8 mouse cellular contexts compared by ENCODE assay signal in genomic region chr3:18623831-18624304, GRCm38 (mm10).
DNase-seq lines count a peak whose midpoint lies in the region; ATAC-seq and TF ChIP-seq lines count a peak whose summit lies in the region.

No protein-coding gene starts in this region.

- WGBS in forebrain, embryonic 14.5 days = 2% methylated on average over 4 of the region's 4 CpGs
- 0% methylated on average over 4 of the region's 4 CpGs for WGBS in hindbrain, embryonic 10.5 days
- 3% methylated on average over 4 of the region's 4 CpGs for WGBS in lung, embryonic 15.5 days

- H3K9me3 ChIP-seq in ES-E14 (ENCODE audit: control insufficient read depth, insufficient read depth, low read depth, low read length) = no peaks in the 10 kb centered on the region
- no peaks in the 10 kb centered on the region for H3K9me3 ChIP-seq in forebrain, embryonic 14.5 days (replicated peaks; ENCODE audit: control insufficient read depth, low read length)
- no peaks in the 10 kb centered on the region for H3K9me3 ChIP-seq in hindbrain, embryonic 10.5 days
- H3K9me3 ChIP-seq in lung, embryonic 15.5 days = no peaks in the 10 kb centered on the region

- DNase-seq in ES-E14 (ENCODE audit: low read depth, low spot score) = peak; percentile 81
- peak; percentile 90 for DNase-seq in brain, embryonic 14.5 days (ENCODE audit: low read depth)
- peak; percentile 83 for DNase-seq in forebrain, embryonic 14.5 days (ENCODE audit: low spot score)
- peak; percentile 65 for DNase-seq in hindbrain, embryonic 10.5 days (ENCODE audit: low spot score)
- peak; percentile 46 to 72 for DNase-seq in layer of hippocampus, postnatal 10 days (ENCODE audit: low spot score in 2 of 2)

- no peaks in the 10 kb centered on the region for H3K36me3 ChIP-seq in ES-E14 (ENCODE audit: control insufficient read depth, insufficient read depth, low read length, poor library complexity, severe bottlenecking)
- no peaks in the 10 kb centered on the region for H3K36me3 ChIP-seq in forebrain, embryonic 14.5 days (ENCODE audit: control insufficient read depth, insufficient read depth, low read length)
- no peaks in the 10 kb centered on the region for H3K36me3 ChIP-seq in hindbrain, embryonic 10.5 days
- no peaks in the 10 kb centered on the region for H3K36me3 ChIP-seq in lung, embryonic 15.5 days

- H3K27me3 ChIP-seq in forebrain, embryonic 14.5 days (replicated peaks; ENCODE audit: control insufficient read depth, insufficient read depth, low read length) = no peaks in the 10 kb centered on the region
- 0 out of 2 replicates have a peak, but pooled peaks cover 3% of the 10 kb centered on the region for H3K27me3 ChIP-seq in hindbrain, embryonic 10.5 days (ENCODE audit: insufficient read depth, poor library complexity, severe bottlenecking)
- H3K27me3 ChIP-seq in lung, embryonic 15.5 days = no peaks in the 10 kb centered on the region

- TF ChIP-seq POLR2A in brain, embryonic 14.5 days (IDR thresholded peaks at IDR 0.05; ENCODE audit: borderline replicate concordance, extremely low read depth, insufficient read depth, insufficient read length, poor library complexity, severe bottlenecking) = no peak

- ATAC-seq in forebrain, embryonic 14.5 days = peak; percentile 59
- peak; percentile 89 for ATAC-seq in lung, embryonic 15.5 days (ENCODE audit: borderline replicate concordance, extremely low read depth, low FRiP score, low TSS enrichment)
- 0 out of 2 replicates have a peak, but pooled peaks have one; percentile 13 for ATAC-seq in neutrophil, adult 5-6 weeks (ENCODE audit: extremely low read depth, insufficient number of reproducible peaks, low FRiP score, poor library complexity, severe bottlenecking)
- ATAC-seq in activated CD4-positive, CD25-positive, alpha-beta regulatory T cell, adult 4 months = no peak

- peak overlapping the region; percentile 63 for H3K4me2 ChIP-seq in forebrain, embryonic 14.5 days (ENCODE audit: low read length)
- peak overlapping the region; percentile 49 for H3K4me2 ChIP-seq in lung, embryonic 15.5 days

- in situ Hi-C loops in ES-E14 (cut with MboI; ENCODE audit: low sequenced_read_pairs in 2 of 2, unreplicated experiment in 2 of 2) = no loop called here

- H3K4me3 ChIP-seq in ES-E14 (ENCODE audit: insufficient read depth in 1 of 2, low read depth in 1 of 2, low read length in 2 of 2, poor library complexity in 1 of 2, severe bottlenecking in 1 of 2) = no peak overlapping the region
- peak overlapping the region; percentile 3; the same call in 1 of the 2 replicates for H3K4me3 ChIP-seq in forebrain, embryonic 14.5 days (ENCODE audit: low read depth, low read length)
- no peak overlapping the region for H3K4me3 ChIP-seq in hindbrain, embryonic 10.5 days
- no peak overlapping the region for H3K4me3 ChIP-seq in lung, embryonic 15.5 days

- peak overlapping the region; percentile 27; the same call in 1 of the 2 replicates for H3K27ac ChIP-seq in ES-E14 (ENCODE audit: insufficient read depth, low read depth, low read length, poor library complexity, severe bottlenecking)
- peak overlapping the region; percentile 87 for H3K27ac ChIP-seq in forebrain, embryonic 14.5 days (ENCODE audit: low read depth, low read length)
- peak overlapping the region; percentile 76 for H3K27ac ChIP-seq in hindbrain, embryonic 10.5 days
- H3K27ac ChIP-seq in lung, embryonic 15.5 days = peak overlapping the region; percentile 80

- peak; percentile 58; the same call in 1 of the 2 replicates for TF ChIP-seq CTCF in brain, embryonic 14.5 days (IDR thresholded peaks at IDR 0.05; ENCODE audit: borderline replicate concordance, extremely low read depth, insufficient read depth, insufficient read length)

- H3K9ac ChIP-seq in ES-E14 (ENCODE audit: insufficient read depth, low read depth, low read length, poor library complexity, severe bottlenecking) = no peak overlapping the region
- peak overlapping the region; percentile 58; the same call in 1 of the 2 replicates for H3K9ac ChIP-seq in forebrain, embryonic 14.5 days (ENCODE audit: low read length)
- no peak overlapping the region for H3K9ac ChIP-seq in lung, embryonic 15.5 days

- peaks cover 5 to 10% of the 10 kb centered on the region in 2 experiments for H3K4me1 ChIP-seq in ES-E14 (ENCODE audit: control insufficient read depth in 2 of 2, insufficient read depth in 2 of 2, low read length in 2 of 2, poor library complexity in 1 of 2)
- peaks cover 23% of the 10 kb centered on the region for H3K4me1 ChIP-seq in forebrain, embryonic 14.5 days (ENCODE audit: control insufficient read depth, insufficient read depth, low read length)
- H3K4me1 ChIP-seq in hindbrain, embryonic 10.5 days (replicated peaks) = peaks cover 50% of the 10 kb centered on the region
- peaks cover 29% of the 10 kb centered on the region for H3K4me1 ChIP-seq in lung, embryonic 15.5 days

TF ChIP-seq in ES-E14, 5 proteins besides CTCF, POLR2A, EP300 and RAD21:
- no peak for TF ChIP-seq HCFC1 (IDR thresholded peaks at IDR 0.05; ENCODE audit: borderline replicate concordance, insufficient read depth, low read length)
- TF ChIP-seq ZNF384 (IDR thresholded peaks at IDR 0.05; ENCODE audit: low read depth, low read length) = peak; percentile 83
- peak; percentile 42; the same call in 1 of the 2 replicates for TF ChIP-seq MAFK (IDR thresholded peaks at IDR 0.05; ENCODE audit: insufficient read depth, low read depth, low read length)
- TF ChIP-seq ZC3H11A (IDR thresholded peaks at IDR 0.05; ENCODE audit: borderline replicate concordance, low read depth, low read length) = peak; percentile 73; the same call in 1 of the 2 replicates
- peak; percentile 73; the same call in 1 of the 2 replicates for TF ChIP-seq CHD2 (IDR thresholded peaks at IDR 0.05; ENCODE audit: low read depth, low read length)

Comparison
In these comparisons a context has a peak if more than half of its experiments do, and no peak if none do; other contexts are left out.
1. H3K27ac ChIP-seq: peak in every context shown above with its lines; median percentile 87 in forebrain, embryonic 14.5 days; 80 in lung, embryonic 15.5 days; 76 in hindbrain, embryonic 10.5 days; 27 in ES-E14.